Mouse (Mus musculus): ENCODE measurements around the gene Mecom.

DNA sequence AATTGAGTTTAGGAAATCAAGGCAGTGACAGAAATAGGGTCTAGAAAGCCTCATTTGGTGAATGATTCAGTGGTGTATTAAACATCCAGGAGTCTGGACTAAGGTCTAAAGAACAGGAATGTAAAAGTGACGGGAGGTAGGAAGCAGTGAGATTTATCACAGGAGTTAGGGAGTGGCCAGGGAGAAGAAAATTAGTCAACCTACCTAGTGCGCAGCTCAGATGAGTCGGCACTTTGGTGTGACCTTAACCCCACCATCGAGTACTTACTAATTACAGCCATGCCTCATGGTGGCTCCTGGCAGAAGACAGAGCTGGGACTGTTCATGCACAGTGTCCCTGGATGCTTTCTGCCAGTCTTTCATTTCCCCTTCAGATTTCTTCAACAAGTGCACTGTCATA, 61.4 kb downstream of the Mecom start:
- TF ChIP-seq POLR2A (IDR thresholded peaks at IDR 0.05; ENCODE audit: control insufficient read depth, low read depth, low read length) (no peak), CTCF (IDR thresholded peaks at IDR 0.05; ENCODE audit: control insufficient read depth, insufficient read depth, insufficient replicate concordance, low read depth, low read length) (no peak)
